Mouse (Mus musculus) embryonic stem cell, embryonic (primary cell): ENCODE results near the gene Tgm2.

Experiments
- CTCF ChIA-PET, 4 experiments: fragments of 300-600 bp in 2 of 4; fragments of 350-600 bp in 2 of 4; sonication (Branson Sonifier 250); formaldehyde crosslinking; loops; one replicate each; lab custom pipeline; 2022; ENCODE audit warnings: inconsistent platforms in 2 of 4; lab: Charles Lee
- POLR2A ChIA-PET, 4 experiments: fragments of 300-600 bp in 2 of 4; fragments of 350-600 bp in 2 of 4; sonication (Branson Sonifier 250); formaldehyde crosslinking; loops; one replicate each; lab custom pipeline; 2022; ENCODE audit warnings: antibody characterized with exemption in 4 of 4, inconsistent platforms in 1 of 4; lab: Charles Lee

Gene Tgm2

DNA sequence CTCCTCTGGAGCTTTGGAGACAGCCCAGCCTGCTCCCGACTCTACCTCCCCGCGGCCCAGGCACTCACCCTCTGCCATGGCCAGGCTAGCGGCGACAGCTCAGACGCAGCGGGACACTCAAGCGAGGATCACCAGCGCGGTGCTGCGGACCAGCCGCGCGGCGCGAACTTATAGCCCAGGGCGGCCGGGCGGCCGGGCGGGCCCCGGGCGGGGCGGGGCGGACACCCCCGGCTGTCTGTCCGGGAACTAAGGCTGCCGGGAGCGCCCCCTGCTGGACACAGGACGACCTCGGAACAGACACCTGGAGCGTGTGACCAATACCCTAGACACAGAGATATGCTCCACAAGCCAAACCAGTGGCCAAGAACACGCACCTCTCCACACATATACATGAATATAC is at the start of gene Tgm2:
TSS of gene Tgm2 (minus strand) at position 214 of the 400 bp plus-strand sequence.
- ChIA-PET POLR2A (interaction anchor here in 1 of 4 experiments (0.5 kb wide), 1 partner anchor 201 kb away, joined by 4 read pairs; no protein-coding TSS in a partner anchor), CTCF (interaction anchor here in 3 of 4 experiments (0.6 to 1.2 kb wide), 15 partner anchors 8 to 139 kb away, joined by 3 to 8 read pairs (median 3); no protein-coding TSS in a partner anchor)

DNA sequence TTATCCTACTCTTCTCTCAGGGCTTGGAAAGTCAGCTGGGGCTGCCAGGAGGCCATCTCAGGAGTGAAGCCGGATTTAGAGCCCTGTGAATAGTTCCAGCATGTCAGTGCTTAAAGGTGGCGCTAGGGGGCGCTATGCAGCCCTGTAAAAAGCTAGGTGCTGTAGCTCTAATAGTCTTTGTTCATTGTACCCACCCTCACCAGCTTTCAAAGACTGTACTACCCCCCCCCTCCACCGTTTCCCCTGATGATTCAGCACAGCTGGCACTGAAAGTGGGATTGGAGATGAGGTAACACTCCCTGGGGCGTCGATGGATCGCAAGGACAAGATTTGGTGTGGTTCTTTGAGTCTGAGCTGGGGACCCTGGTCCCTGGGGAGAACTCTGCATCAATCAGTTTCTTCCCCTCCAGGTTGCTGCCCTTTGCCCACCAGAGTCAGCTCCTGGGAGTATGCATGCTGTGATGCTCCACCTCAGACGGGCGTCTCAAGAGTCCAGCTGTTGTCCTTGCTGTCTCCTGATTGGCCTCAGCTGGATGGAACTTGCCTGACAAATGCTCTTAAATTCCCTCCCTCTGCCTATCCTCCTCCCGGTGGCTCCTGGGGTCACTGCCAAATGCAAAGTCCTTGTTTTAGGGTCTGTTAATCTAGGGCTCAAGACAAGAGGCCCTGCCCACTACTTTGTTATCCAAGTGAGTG is 48.9 kb upstream of the Tgm2 start:
- POLR2A ChIA-PET: interaction anchor here in 3 of 4 experiments (0.5 to 6.5 kb wide), 41 partner anchors 9 to 991 kb away, joined by 3 to 86 read pairs (median 4); partner anchors contain the start of genes Rprd1b (in 1 of the 3) and Tti1 (in 1 of the 3)
- CTCF ChIA-PET: interaction anchor here (0.5 to 6.2 kb wide), 139 partner anchors 8 to 1675 kb away, joined by 3 to 56 read pairs (median 4); partner anchors contain the start of genes Tgm2 (in 2 of the 4), D630003M21Rik (in 1 of the 4) and Snhg11 (in 1 of the 4)

DNA sequence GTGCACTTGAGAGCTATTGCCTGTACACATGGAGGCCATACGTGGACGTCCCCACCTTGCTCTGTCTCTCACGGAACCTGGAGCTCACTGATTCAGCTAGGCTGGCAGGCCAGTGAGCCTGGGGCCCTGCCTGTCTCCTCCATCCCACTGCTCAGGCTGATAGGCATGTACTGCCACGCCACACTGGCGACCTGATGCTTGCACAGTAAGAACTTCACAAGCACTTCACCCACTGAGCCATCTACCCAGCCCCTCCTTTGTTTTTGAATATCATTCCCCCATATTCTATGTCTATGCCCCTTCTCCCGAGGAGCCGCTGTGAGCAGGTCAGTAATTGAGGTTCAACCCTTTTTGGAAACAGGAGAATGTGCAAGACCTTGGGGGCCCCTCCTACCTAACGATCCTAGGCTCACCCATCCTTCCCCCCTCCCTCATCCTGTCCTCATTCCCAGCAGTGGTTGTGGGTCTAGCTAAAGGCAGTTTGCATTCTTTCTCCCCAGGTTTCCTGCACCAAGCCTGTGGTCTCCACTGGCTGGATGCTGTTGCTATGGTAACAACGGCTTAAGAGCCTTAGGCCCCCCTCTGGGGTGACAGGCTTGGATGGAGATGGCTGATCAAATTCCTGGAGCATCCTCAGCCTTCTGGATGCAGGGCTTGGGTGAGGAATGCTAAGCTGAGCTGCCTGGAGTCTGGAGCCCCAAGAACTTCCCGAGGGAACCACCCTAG is 47.5 kb upstream of the Tgm2 start:
- CTCF ChIA-PET: interaction anchor here (0.9 to 6.2 kb wide), 19 partner anchors 9 to 353 kb away, joined by 3 to 56 read pairs (median 9); no protein-coding TSS in a partner anchor

DNA sequence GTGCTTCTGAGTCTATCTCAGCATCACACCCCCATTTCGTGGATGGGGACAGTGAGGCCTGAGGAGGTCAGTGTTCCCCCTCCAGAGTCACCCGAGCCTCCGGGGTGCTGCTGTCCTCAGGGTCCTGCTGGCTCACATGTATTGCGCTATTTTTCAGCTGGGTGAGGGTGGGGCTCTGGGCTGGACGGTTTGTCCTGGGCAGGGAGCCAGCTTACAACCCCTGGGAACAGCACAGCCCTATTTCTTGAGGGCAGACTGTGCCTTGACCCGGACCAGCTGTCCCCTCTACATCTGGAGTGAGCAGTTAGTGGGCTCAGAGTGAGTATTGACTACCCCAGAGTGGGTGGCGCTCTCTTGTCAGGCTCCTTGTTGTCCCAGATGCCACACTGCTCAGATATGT is 44.9 kb upstream of the Tgm2 start:
- ChIA-PET CTCF (interaction anchor here in 2 of 4 experiments (1.2 to 6.2 kb wide), 2 partner anchors 10 kb away, joined by 3 to 56 read pairs; no protein-coding TSS in a partner anchor), POLR2A (interaction anchor here in 3 of 4 experiments (0.5 to 6.5 kb wide), 5 partner anchors 9 to 1059 kb away, joined by 3 to 86 read pairs (median 4); no protein-coding TSS in a partner anchor)

More for the DNA sequence above, 47.5 kb upstream of the Tgm2 start:
- POLR2A ChIA-PET: interaction anchor here (0.6 to 6.5 kb wide), 6 partner anchors 12 to 855 kb away, joined by 3 to 86 read pairs (median 3); no protein-coding TSS in a partner anchor

DNA sequence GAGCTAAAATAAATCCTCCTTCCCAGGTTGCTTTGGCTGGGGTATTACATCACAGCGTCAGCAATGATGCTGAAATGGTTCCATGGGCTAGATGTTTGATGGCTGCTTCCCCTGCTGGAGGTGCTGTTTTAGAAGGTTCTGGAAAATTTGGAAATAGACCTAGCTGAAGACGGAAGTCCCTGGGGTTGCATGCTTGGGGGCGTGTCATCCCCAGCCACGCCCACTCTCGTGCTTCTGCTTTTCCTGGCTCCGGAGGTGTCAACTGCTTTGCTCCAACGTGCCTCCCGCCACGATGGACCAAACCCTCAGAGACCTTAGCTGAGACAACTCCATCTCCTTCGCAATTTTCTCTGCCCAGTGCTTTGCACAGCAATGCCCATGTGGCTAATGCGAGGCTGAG is 43.2 kb upstream of the Tgm2 start:
- CTCF ChIA-PET: interaction anchor here in 2 of 4 experiments (0.9 to 1.3 kb wide), 2 partner anchors 8 to 37 kb away, joined by 3 read pairs; no protein-coding TSS in a partner anchor

DNA sequence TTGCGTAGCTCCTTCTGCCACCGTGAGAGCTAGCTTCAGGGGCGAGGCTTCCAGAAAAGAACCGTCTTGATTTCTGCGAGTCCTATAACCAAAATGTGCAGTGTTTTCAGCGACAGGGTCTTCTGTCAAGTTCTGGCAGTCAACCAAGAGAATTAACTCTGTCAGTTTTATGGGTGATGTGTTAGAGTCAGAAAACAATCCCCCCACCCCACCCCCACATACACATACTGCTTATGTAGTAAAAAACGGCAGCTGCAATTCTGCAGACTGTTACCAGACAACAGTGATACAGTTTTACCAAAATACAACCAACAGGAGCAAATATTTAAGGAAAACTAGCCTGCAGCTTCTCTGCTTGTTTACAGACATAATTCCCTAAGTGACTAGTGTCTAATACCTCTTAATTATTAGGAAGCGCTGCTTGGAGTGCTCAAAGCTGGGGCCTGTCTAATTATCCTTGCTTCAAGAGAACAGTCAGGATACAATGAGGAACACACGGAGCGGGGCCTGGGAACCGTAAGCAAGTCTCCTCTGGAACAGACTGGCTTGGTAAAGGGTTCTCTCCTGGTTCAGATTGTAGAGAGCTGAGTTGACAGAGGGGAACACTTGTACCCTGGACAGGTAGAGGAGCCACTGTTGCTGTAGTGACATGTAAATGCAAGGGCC is 40.1 kb upstream of the Tgm2 start:
- ChIA-PET CTCF (interaction anchor here (0.7 to 2.7 kb wide), 4 partner anchors 8 to 124 kb away, joined by 3 to 28 read pairs (median 4); no protein-coding TSS in a partner anchor), POLR2A (interaction anchor here in 2 of 4 experiments (1.3 to 1.9 kb wide), 3 partner anchors 9 to 19 kb away, joined by 4 to 8 read pairs (median 4); no protein-coding TSS in a partner anchor)

More for the DNA sequence above, 43.2 kb upstream of the Tgm2 start:
- POLR2A ChIA-PET: interaction anchor here in 2 of 4 experiments (0.6 to 1.2 kb wide), 5 partner anchors 9 to 616 kb away, joined by 3 to 4 read pairs (median 3); no protein-coding TSS in a partner anchor

DNA sequence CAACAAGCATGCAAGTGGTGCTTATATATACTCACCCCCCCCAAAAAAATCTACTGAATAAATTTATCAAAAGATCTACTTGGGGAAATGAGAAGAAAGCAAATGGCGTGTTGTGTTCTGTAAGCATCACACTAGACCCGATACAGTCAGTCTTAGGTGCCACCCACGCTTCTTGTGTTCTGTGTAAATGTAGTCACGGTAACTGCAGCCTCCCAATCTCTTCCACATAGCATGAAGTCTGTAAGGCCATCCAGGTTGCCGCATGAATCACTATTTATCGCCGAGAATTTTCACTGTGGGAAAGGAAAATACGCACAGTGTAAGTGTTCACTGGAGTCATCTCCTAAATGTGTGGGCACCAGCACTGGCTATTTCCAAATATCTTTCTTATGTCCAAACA is 37.0 kb upstream of the Tgm2 start:
- CTCF ChIA-PET: interaction anchor here in 2 of 4 experiments (0.6 to 1.0 kb wide), 2 partner anchors 10 to 17 kb away, joined by 3 to 7 read pairs; no protein-coding TSS in a partner anchor

DNA sequence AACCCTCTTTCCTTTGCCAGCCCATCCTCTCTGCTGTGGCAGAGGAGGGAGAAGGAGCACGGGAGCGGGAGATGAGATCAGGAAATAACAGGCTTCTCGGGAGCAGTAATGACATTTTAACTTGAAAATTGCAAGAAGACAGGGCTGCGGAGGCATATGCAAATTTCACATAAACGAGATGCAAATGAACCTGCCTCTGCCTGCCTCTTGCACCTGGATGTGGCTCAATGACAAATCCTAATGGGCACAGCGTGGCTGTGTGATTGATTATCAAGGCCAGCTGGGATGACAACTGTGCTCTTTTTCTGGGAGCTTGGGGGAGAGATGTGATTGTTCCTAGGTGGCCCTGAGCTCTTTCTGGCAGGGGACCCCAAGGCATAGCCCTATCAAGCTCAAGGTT is 35.7 kb upstream of the Tgm2 start:
- ChIA-PET POLR2A (interaction anchor here in 3 of 4 experiments (0.6 to 7.4 kb wide), 14 partner anchors 8 to 545 kb away, joined by 3 to 204 read pairs (median 5); no protein-coding TSS in a partner anchor), CTCF (interaction anchor here (0.6 to 6.8 kb wide), 14 partner anchors 12 to 129 kb away, joined by 3 to 78 read pairs (median 8); no protein-coding TSS in a partner anchor)

More for the DNA sequence above, 37.0 kb upstream of the Tgm2 start:
- POLR2A ChIA-PET: interaction anchor here in 2 of 4 experiments (0.7 to 7.4 kb wide), 4 partner anchors 29 to 449 kb away, joined by 3 to 100 read pairs (median 4); no protein-coding TSS in a partner anchor

DNA sequence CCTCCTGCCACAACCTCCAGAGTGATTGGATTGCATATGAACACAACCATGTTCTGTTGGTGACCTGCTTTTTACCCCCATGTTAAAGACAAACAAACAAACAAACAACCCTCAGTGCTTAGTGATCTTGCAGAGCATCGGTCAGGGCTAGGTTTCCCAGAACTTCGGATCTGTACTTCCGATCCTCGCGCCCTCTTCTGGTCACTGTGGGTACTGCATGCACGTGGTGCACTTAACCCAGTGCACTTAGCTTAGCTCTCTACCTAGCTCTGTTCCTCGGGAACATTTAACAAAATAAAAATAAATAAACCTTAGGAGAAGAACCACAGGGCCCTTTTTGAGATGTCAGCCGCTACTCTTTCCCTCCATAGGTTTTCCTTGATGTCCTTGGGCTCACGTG is 34.6 kb upstream of the Tgm2 start:
- ChIA-PET POLR2A (interaction anchor here (0.8 to 7.4 kb wide), 21 partner anchors 8 to 547 kb away, joined by 3 to 204 read pairs (median 4); no protein-coding TSS in a partner anchor), CTCF (interaction anchor here (0.6 to 6.8 kb wide), 31 partner anchors 9 to 488 kb away, joined by 3 to 78 read pairs (median 4); partner anchors contain the start of gene Tgm2 (in 1 of the 4))

DNA sequence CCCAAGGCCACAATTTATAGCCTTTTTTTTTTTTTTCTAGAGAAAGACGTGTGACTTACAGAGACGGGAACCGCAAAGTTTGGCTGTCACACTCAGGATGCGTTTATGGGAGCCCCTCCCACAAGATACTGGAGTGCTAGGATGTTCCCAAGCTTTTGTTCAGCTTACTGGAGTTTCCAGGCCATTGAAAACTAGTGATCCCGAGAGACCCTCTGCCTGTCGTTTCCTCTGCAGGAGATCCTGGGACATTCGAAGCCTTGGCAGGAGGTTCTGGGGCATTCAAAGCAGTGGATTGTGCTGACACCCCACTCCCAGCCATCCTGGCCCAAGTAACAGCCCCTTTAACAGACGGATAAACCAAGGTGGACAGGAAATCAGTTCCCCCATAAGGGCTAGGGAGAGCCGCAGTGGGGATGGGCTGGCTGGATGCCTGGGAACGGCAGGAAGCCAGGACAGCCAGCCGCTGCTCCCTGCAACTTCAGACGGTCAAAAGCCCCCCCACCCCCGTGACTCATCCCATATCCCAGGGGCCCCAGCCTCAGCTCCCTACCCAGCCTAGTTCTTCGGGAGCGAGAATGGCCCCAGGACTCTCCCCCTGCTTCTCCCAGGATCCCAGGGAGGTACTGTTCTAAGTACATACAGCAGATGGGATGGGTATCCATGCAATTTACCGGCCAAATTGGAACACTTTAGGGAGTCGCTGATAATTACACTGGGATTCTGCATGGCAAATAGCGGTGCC is 33.3 kb upstream of the Tgm2 start:
- POLR2A ChIA-PET: interaction anchor here in 3 of 4 experiments (0.6 to 7.4 kb wide), 14 partner anchors 15 to 898 kb away, joined by 3 to 204 read pairs (median 4); no protein-coding TSS in a partner anchor
- CTCF ChIA-PET: interaction anchor here (0.6 to 6.8 kb wide), 17 partner anchors 14 to 362 kb away, joined by 3 to 78 read pairs (median 8); partner anchors contain the start of gene Tgm2 (in 1 of the 4)

DNA sequence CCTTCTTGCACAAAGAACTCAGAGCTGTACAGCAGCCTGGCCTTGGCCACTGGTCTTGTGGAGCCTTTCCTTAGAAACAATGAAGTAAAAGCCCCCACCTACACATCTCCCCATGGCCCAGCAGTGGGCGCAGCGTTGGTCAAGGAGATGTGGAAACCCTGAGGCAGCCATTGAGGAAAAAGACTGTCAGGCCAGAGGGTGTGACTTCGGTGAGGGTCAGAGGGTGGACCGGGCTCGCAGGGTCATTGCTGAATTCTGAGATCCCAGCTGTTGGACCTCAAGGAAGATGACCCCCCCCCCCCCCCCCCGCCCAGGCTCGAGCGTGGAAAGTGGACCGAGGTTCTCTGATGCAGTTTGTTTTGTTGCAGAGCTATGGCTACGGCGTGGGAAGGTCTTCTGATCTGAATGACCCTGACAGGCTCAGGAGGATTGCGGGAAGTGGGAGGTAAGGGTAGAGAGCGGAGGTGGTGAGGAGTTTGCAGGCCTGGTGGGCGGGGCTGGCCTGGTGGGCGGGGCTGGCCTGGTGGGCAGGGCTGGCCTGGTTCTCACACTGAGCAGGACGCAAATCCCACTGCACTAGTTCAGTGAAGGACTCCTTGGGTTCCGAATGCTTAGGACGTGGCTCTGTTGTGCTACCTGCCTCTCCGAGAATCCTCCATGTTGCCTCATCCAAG is 32.6 kb upstream of the Tgm2 start:
- ChIA-PET CTCF (interaction anchor here (0.5 to 6.8 kb wide), 12 partner anchors 10 to 362 kb away, joined by 3 to 78 read pairs (median 5); no protein-coding TSS in a partner anchor), POLR2A (interaction anchor here in 3 of 4 experiments (0.6 to 7.4 kb wide), 15 partner anchors 15 to 897 kb away, joined by 3 to 204 read pairs (median 4); no protein-coding TSS in a partner anchor)

DNA sequence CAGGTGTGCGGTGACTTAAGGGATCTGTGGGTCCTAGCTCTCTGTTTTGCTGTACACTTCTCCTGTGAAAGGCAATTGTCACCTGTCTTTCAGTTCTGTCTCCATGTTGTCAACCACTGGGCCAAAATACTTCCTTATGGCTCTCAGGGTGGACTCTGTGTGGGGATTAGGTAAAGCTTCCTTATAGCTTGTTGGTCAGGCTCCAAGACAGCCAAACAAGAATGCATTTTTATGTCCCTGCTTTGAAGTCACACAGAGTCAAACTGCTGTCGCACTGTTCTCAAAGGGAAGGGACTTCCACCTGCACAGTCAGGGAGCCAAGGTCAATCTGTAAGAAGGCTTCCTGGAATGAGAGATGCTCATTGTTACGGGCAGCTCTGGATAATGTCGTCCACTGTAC is 31.9 kb upstream of the Tgm2 start:
- POLR2A ChIA-PET: interaction anchor here in 3 of 4 experiments (0.6 to 7.4 kb wide), 19 partner anchors 10 to 781 kb away, joined by 3 to 204 read pairs (median 4); no protein-coding TSS in a partner anchor

DNA sequence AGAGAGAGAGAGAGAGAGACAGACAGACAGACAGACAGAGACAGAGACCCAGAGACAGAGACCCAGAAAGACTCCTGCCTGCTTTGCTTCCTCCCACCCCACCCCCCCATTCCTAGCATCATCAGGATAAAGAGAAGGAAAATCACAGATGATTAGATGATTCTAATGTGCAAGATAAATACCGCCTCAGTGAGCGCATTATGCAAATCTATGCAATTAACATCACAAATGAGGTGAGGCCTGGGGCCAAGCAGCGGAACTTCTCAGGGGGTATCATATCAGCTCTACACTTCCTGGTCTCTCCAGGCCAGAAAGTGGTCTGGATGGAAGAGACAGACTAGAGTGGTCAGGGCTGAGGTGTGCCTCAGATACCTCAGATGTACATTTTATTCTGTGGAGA is 31.3 kb upstream of the Tgm2 start:
- ChIA-PET POLR2A (interaction anchor here in 3 of 4 experiments (0.9 to 7.4 kb wide), 15 partner anchors 10 to 233 kb away, joined by 3 to 204 read pairs (median 4); no protein-coding TSS in a partner anchor), CTCF (interaction anchor here (1.1 to 6.8 kb wide), 8 partner anchors 17 to 30 kb away, joined by 3 to 78 read pairs (median 12); no protein-coding TSS in a partner anchor)

More for the DNA sequence above, 31.9 kb upstream of the Tgm2 start:
- CTCF ChIA-PET: interaction anchor here (1.7 to 6.8 kb wide), 7 partner anchors 16 to 30 kb away, joined by 3 to 78 read pairs (median 16); no protein-coding TSS in a partner anchor

DNA sequence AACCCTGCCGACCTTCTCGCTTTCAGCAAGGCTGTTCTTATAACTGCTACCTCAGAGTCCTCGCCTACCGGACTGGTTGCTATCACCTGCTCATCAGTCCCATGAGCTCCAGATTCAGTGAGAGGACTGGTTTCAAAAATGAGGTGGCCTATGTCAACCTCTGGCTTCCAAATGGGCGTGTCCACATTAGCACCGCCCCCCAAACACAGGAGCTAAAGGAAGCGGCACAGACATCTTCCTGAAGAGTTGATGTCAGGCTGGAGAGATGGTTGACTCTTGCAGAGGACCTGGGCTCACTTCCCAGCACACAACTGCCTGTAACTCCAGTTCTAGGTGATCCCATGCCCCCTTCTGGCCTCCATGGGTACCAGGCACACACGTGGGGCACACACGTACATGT is 30.5 kb upstream of the Tgm2 start:
- ChIA-PET POLR2A (interaction anchor here in 3 of 4 experiments (0.6 to 7.4 kb wide), 13 partner anchors 9 to 31 kb away, joined by 3 to 204 read pairs (median 5); no protein-coding TSS in a partner anchor), CTCF (interaction anchor here (0.6 to 6.8 kb wide), 8 partner anchors 18 to 31 kb away, joined by 3 to 78 read pairs (median 4); no protein-coding TSS in a partner anchor)

DNA sequence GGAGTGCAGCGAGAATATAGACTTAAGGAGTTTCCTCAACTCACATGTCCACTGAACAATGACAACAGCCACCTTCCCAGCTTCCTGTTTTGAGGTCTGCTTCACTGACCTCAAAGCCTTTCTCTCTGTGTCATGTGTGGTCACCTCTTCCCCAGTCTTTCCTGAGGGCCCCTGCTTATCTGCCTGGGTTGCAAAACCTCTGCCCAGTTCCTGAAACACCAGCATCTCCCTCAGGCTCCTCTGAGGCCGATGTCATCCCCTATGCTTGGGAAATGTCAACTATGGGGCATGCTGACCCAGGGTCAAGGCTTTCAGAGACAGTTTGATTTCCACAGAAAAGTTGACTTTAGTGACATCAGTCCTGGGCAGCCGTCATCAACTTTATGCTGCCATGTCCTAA is 29.2 kb upstream of the Tgm2 start:
- POLR2A ChIA-PET: interaction anchor here in 1 of 4 experiments (7.4 kb wide), 1 partner anchor 21 kb away, joined by 204 read pairs; no protein-coding TSS in a partner anchor

More for the DNA sequence above, 29.2 kb upstream of the Tgm2 start:
- CTCF ChIA-PET: no interaction called here
